Mouse (Mus musculus) effector memory CD4-positive, alpha-beta T cell, adult 5 months (primary cell): Measurements from ENCODE around the gene Rassf9. TPM values are rescaled to one million over a fixed set of nuclear protein-coding genes. Genes with fewer than 3 reads are reported as not detected.

Experiments
- polyA plus RNA-seq: library from polyadenylated mRNA; unstranded; fragments of 100-300 nt; shearing (Covaris generic); gene quantifications from one replicate; pipeline ENCODE4 v1.2.1, GENCODE M21; 2017

Gene Rassf9
- 0.20 TPM for polyA plus RNA-seq

DNA sequence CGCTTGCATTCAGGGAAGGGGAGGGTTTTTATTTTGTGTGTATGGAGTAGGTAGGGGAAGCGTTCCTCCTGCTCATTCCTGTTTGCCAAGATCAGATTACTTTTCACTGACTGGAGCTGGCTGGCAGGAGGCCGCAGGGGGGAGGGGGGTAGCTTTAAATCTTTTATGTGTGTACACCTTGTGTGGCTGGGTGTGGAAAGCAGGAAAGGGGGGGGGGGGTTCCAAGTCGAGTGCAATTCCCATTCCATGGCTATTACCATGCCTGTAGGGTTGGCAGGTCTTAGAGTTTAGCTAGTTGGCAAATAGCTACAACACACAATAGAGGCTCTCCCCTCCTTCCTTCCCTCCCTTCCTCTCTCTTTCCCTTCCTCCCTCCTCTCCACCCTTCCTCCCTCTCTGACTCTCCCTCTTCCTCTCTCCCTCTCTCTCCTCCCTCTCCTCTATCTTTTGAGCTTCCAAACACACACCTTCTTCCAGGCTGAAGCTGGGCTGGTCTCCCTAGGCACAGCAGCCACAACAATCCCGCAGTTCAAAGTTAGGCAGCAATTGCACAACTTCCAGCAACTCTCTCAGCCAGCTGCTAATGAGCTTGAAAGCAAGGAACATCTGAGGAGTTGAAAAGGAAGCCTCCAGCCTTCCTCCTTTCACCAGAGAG lies at the start of gene Rassf9:
TSS of gene Rassf9 (plus strand) at position 416 of the 655 bp plus-strand sequence.

GRCm38 (mm10) chr10:102490386-102490785 lies 21.6 kb upstream of the Rassf9 start, which contains the start of gene Nts:
TSS of gene Nts (minus strand) at chr10:102490486.

Other genes with a start within 250 kb of the Rassf9 start
- not detected for gene Nts, start 21.7 kb upstream of the Rassf9 start, polyA plus RNA-seq